Mouse (Mus musculus): ENCODE measurements at regions not wholly inside any gene's neighbourhood (a gene's known extent, or its start where the extent isn't known, plus 50 kb on each side); places are given as distances from the start of the nearest gene placed in this dataset.
"Not testable (repeated sequence)": the region's sequence is repeated elsewhere in the genome, so short reads cannot be mapped to it uniquely, and the experiment has no call there.

GRCm38 (mm10) chr15:38409168-38409567 lies 983.8 kb downstream of the 4930447A16Rik start:
- DNase-seq: no peak

GRCm38 (mm10) chr15:38410462-38410861 lies 985.1 kb downstream of the 4930447A16Rik start:
- no peak for DNase-seq

DNA sequence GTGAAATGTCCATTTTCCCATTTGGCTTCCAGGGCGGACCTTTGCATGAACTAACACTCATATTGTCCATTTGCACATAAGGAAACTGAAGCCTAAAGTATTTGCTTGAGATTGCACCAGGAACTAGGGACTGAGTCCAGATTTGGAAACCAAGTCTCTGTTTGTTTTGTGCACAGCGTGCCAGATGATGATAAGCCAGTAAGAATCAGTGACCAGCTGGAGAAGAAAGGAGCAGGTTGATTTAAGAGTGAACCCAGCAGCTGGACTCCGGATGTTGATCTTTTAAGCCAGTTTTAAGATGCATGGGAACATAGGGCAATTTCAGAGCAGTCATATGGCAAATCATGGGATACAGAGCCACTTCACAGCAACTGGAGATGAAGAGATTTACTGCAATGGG lies 987.1 kb downstream of the 4930447A16Rik start:
- DNase-seq: no peak

DNA sequence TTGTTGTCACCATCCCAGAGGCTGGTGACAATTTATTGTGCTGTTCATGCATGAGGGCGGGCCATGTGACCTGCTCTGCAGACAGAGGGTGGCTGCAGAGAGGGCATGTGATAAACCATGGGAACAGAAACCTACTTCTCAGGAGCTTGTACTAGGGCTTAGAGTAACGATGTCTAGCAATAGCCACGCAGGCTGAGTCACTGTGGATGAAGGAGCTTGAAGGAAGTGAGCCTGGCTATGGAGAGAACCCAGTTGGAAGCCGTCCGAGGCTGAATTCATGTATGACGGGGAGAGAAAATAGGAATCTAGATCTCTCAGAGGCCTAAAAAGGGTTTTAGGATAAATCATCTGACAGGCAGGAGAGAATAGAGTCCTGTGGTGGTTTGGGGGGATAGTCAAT lies 988.0 kb downstream of the 4930447A16Rik start:
- no peak for DNase-seq

- DNase-seq: no peak
These were observed 989.1 kb downstream of the 4930447A16Rik start for GRCm38 (mm10) chr15:38414318-38415090.

GRCm38 (mm10) chr15:38415091-38415486 lies 989.7 kb downstream of the 4930447A16Rik start:
- DNase-seq: no peak

- no peak for DNase-seq
These were observed 994.3 kb downstream of the 4930447A16Rik start for GRCm38 (mm10) chr15:38419621-38420020.

DNA sequence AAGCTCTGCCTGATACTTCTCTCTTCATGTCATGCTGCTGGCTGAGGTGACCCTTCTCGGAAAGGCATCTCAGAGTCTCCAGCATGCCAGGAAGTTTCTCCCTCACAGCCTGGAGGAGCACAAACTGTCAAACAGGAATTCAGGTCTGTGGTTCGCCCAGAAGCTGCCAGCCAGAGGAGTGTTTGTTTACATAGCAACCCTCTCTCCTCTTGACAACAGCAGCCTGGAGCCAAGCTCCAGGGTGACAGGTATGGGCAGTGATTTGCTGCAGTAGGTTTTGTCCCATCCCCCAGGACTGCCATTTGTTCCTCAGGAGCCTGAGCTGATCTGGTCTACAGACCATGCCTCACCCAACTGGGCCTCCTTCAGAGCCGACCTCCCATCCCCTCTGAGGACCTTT lies 995.4 kb downstream of the 4930447A16Rik start:
- DNase-seq: no peak

- peak in 1 of 2 experiments; percentile 28 for DNase-seq
These were observed 997.4 kb downstream of the 4930447A16Rik start for GRCm38 (mm10) chr15:38422741-38423140.

- DNase-seq: no peak
These were observed 1000.2 kb downstream of the 4930447A16Rik start for GRCm38 (mm10) chr15:38425506-38425905.

- no peak for DNase-seq
These were observed 1002.6 kb downstream of the 4930447A16Rik start for GRCm38 (mm10) chr15:38427966-38428365.

- peak; percentile 21 to 62 for DNase-seq
These were observed 1006.3 kb downstream of the 4930447A16Rik start for GRCm38 (mm10) chr15:38431668-38432067.

- no peak for DNase-seq
These were observed 1008.0 kb downstream of the 4930447A16Rik start for GRCm38 (mm10) chr15:38433386-38433785.

DNA sequence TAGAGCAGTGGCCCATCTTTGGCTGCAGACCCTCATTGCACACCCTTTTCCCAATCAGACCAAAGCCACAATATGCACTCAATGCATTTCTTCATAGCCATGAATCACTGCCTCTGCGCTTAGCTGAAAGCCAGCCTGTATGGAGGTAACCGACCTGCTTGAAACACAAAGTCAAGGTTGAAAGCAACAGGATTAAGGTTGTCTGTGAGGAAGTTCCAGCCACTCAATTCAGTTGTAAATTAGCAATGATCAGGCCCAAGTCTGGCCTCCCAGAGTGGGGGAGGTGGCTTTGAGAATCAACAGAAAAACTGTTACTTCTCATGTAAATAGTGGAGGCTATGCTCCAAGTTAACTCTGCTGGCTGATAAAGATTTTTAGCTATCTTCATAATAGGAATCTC lies 1008.9 kb downstream of the 4930447A16Rik start:
- DNase-seq: not testable (repeated sequence)
